Mouse (Mus musculus) layer of hippocampus, adult 18-20 months (tissue): ENCODE measurements around the gene Thegl. TPM values are rescaled to one million over a fixed set of nuclear protein-coding genes. Genes with fewer than 3 reads are reported as not detected.
A peak's percentile ranks its signal among the peaks of the same experiment; 100 is the strongest.
"Not testable (repeated sequence)": the region's sequence is repeated elsewhere in the genome, so short reads cannot be mapped to it uniquely, and the experiment has no call there.

Experiments used
- DNase-seq, 2 experiments: peaks; one replicate each; pipeline ENCODE4 v3.0.0; 2022; ENCODE audit warnings: low spot score in 2 of 2
- long read RNA-seq: library from polyadenylated mRNA; stranded (forward); transcript quantifications from one replicate; pipeline ENCODE4 v2.0.0, GENCODE M21; 2021
- total RNA-seq, 2 experiments: library from RNA; stranded (reverse); gene quantifications; 2 replicates each; pipeline ENCODE4 v1.2.3; 2021

Gene Thegl
- total RNA-seq, result 1 to 10 TPM in 1 of 2 experiments, under 1 TPM in 1; 0.97 to 1.1 TPM
- long read RNA-seq, partial matches to known transcripts, result 1 of 2 reads
- long read RNA-seq, other reads (novel, unspliced or antisense), result 1 of 2 reads

- peak; percentile 66 to 78 for DNase-seq
These were observed at the start of gene Thegl for GRCm38 (mm10) chr5:77015544-77016482. Gene Thegl, plus strand, starts transcription at chr5:77016023.

- DNase-seq, result no peak
These were observed 46.6 kb upstream of the Thegl start for GRCm38 (mm10) chr5:76969250-76969649.

GRCm38 (mm10) chr5:76971115-76971514, 44.7 kb upstream of the Thegl start:
- DNase-seq, result not testable (repeated sequence)

GRCm38 (mm10) chr5:76973488-76973887, 42.3 kb upstream of the Thegl start:
- DNase-seq, result no peak

DNA sequence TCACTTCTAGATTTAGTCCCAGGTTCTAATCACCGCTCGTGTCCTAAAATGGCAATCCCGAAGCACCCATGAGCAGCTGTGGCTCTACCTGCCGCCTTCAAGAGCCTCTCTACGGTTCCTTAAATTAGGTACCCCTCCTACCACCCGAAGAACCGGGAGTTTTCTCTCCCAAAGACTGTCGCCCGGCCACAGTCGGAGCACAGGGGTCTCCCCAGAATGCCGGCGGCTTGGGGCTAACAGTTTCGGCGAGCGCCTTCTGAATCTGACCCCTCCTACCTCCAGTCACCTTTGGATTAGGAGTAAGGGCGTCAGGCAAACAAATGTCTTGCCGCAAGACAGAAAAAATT, 41.6 kb upstream of the Thegl start:
- DNase-seq, result peak in 1 of 2 experiments; percentile 17

- DNase-seq, result peak; percentile 58 to 84
These were observed 41.1 kb upstream of the Thegl start, which contains the start of gene Srp72 for GRCm38 (mm10) chr5:76974554-76975285. Gene Srp72, plus strand, starts transcription at chr5:76974683.

- DNase-seq, result no peak
These were observed 40.1 kb upstream of the Thegl start for GRCm38 (mm10) chr5:76975736-76976135.

DNA sequence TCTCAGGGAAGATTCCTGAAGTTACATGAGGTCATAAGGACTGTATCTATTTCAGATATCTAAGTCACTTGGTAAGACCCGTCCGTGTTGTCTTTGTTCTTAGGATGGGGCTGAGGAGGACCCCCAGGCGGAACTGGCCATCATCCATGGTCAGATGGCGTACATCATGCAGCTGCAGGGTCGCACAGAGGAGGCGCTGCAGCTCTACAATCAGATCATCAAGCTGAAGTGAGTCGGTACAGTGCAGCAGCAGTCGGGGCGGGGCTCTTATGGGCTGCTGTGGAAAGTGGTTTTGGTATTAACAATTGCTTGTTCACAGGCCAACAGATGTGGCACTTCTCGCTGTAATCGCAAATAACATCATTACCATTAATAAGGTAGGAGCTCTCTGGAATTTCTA, 31.8 kb upstream of the Thegl start:
- no peak for DNase-seq

DNA sequence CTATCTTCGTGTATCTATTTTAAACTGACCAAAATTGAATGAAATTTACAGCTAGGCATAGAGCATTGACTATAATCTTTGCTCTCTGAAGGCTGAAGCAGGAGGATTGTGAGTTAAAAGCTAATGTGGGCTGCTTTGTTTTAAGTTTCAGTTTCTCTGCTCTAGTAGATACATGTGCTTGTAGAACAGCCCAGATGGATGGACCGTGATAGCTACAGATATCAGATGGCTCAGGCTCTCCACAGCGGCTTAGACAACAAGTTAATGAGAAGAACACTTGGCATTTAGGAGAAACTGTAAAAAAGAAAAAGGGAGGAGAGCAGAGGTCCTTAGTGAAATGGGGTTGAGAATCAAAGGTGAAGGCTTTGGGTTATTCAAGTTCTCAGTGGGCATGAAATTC, 25.0 kb upstream of the Thegl start:
- DNase-seq, result peak in 1 of 2 experiments; percentile 32

GRCm38 (mm10) chr5:76993174-76993814, 22.5 kb upstream of the Thegl start:
- DNase-seq, result no peak

DNA sequence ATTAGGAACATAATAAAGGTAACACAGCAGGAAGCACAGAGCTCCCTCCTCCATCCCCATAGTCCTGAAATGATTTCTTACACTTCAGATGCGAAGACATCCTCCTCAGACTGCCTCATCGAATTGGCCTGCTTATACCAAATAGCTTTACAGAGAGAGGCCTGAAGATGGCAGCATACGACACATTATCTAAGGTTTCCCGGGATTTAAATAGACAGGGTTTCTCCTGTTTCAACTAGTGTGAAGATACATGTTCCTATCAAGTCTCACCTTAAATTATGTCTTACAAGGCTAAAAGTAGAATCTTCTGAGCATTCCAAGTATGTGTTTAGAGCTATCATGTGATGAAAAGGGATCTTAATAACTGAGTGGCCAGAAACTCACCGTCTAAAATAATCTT, 17.4 kb upstream of the Thegl start:
- DNase-seq, result peak in 1 of 2 experiments; percentile 46

DNA sequence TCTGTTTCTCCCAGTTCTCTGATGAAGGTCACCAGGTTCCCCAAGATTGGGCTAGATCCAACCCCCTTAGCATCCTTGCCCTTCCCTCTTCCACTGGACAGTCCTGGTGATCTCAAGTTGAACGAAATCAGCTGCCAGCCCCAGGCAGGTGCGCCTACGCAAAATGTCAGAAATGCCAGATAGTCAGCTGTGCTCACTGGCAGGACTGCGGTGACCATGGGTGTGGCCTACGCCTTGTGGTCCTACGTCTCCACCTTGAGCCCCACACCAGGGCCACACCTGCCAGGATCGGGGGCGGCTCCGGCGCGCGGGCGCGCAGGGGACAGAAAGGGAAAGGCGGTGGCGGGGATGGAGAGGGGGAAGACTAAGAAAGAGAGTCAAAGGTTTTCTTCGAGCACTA, 14.6 kb upstream of the Thegl start:
- no peak for DNase-seq

- DNase-seq, result no peak
These were observed 11.6 kb upstream of the Thegl start, which contains the start of gene Arl9 for GRCm38 (mm10) chr5:77004051-77004821. Gene Arl9, plus strand, starts transcription at chr5:77004055.

DNA sequence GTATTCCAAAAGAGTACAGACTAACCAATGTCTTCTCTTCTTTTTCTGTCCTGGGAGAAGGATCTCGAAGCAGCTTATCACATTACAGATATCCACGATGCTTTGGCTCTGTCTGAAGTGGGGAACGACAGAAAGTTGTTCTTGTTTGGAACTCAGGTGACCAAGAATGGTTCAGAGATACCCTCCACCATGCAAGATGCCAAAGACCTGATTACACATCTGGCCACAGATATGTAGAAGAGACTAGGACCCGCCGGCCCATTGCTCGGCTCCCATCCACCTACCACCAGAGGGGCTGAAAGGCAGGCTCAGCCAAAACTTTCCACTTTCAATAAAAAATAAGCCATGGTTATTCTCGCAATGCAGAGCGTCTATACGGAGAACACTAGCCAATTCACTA, 5.5 kb upstream of the Thegl start:
- no peak for DNase-seq

DNA sequence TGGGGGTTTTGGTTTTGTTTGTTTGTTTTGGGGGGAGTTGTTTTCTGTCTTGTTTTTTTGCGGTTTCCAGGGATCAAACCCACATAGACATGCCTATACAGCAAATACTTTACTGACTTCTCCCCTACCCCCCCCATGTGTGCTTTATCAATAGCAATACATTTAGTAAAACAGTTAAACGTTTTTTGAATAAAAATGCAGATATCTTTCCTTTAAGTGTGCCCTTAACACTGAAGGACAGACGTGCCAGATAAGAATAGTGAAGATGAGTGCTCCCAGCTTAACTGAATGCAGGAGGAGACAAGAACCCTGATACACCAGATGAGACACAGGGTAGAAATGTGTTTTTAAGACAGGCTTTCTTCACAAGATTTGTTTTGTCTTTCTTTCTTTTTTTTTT, 4.7 kb upstream of the Thegl start:
- no peak for DNase-seq

DNA sequence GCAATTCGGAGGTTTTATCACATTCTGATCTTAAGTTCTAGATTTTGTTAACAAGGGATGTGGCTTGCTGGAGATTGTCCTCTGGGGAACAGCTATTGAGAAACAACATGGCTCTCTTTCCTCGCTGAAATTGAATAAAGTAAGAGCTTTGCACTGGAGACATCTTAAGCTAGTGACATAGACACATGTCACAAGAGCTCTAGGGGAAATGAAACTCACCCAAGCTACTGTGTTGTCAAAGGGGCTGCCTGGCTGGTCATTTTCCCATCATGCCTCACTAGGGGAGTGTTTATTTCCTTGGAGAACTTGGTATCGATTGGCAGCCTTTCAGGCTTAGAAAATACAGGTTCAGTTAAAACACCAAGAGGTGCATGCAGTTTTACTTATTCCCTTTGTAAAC, 2.7 kb upstream of the Thegl start:
- DNase-seq, result no peak

- DNase-seq, result no peak
These were observed 12.2 kb downstream of the Thegl start for GRCm38 (mm10) chr5:77028034-77028433.

DNA sequence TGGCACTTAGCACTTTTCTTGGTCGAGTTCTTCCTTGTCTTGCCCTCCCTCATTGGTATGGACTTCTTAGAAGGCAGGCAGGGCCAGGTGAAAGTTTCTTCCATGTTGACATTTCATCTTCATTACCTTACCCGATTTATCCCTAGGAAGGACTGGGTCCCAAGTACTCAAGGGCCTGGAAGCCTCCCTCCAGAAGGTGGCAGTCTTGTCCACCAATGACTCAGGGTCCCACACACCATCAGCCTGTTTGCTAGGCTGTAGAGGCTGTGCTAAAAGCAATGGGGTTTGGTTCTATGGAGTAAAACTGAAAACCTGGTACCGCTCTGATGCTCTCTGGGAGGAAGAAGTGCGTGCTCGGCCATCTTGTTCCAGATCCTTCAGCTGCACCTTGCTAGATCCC, 13.9 kb downstream of the Thegl start:
- DNase-seq, result peak in 1 of 2 experiments; percentile 53

- not testable (repeated sequence) for DNase-seq
These were observed 19.3 kb downstream of the Thegl start for GRCm38 (mm10) chr5:77035101-77035500.

- no peak for DNase-seq
These were observed 22.6 kb downstream of the Thegl start for GRCm38 (mm10) chr5:77038451-77038850.

- DNase-seq, result no peak
These were observed 23.6 kb downstream of the Thegl start for GRCm38 (mm10) chr5:77039391-77039790.
